Mouse (Mus musculus) midbrain, embryonic 14.5 days (tissue): ENCODE measurements around the gene Fam57a. TPM values are rescaled to one million over a fixed set of nuclear protein-coding genes. Genes with fewer than 3 reads are reported as not detected.
"Not testable (repeated sequence)": the region's sequence is repeated elsewhere in the genome, so short reads cannot be mapped to it uniquely, and the experiment has no call there.

ENCODE experiments used
- ATAC-seq: fragments of 200-750 bp; cut with Nextera tagmentation; 2 replicates; pipeline ENCODE4 v1.8.0; 2017; ENCODE audit warnings: moderate number of reproducible peaks, moderate library complexity; ENCODE audit not compliant: low FRiP score, low TSS enrichment
- DNase-seq: peaks from one replicate; pipeline ENCODE4 v3.0.0-alpha.2; 2015
- H3K27ac ChIP-seq: fragments of 300-500 bp; sonication (generic); replicated peaks from 2 replicates; pipeline ENCODE4 v1.5.1; 2014; ENCODE audit warnings: mild to moderate bottlenecking, low read depth, low read length, moderate library complexity
- H3K27me3 ChIP-seq: fragments of 300-500 bp; sonication (generic); 2 replicates; pipeline ENCODE4 v1.6.1; 2014; ENCODE audit warnings: low read length, control low read depth, mixed read lengths; ENCODE audit not compliant: control insufficient read depth, insufficient read depth
- H3K36me3 ChIP-seq: fragments of 300-500 bp; sonication (generic); 2 replicates; pipeline ENCODE4 v1.6.1; 2014; ENCODE audit warnings: low read length, control low read depth; ENCODE audit not compliant: control insufficient read depth, insufficient read depth
- H3K4me1 ChIP-seq: fragments of 300-500 bp; sonication (generic); 2 replicates; pipeline ENCODE4 v1.6.1; 2014; ENCODE audit warnings: mild to moderate bottlenecking, antibody characterized with exemption, low read length, control low read depth; ENCODE audit not compliant: control insufficient read depth, insufficient read depth
- H3K4me2 ChIP-seq: fragments of 300-500 bp; sonication (generic); 2 replicates; pipeline ENCODE4 v1.6.1; 2014; ENCODE audit warnings: mild to moderate bottlenecking, low read length, moderate library complexity
- H3K4me3 ChIP-seq: fragments of 300-500 bp; sonication (generic); replicated peaks from 2 replicates; pipeline ENCODE4 v1.5.1; 2014; ENCODE audit warnings: low read depth, low read length
- H3K9ac ChIP-seq: fragments of 300-500 bp; sonication (generic); replicated peaks from 2 replicates; pipeline ENCODE4 v1.6.1; 2014; ENCODE audit warnings: mild to moderate bottlenecking, low read length, moderate library complexity
- H3K9me3 ChIP-seq: fragments of 300-500 bp; sonication (generic); 2 replicates; pipeline ENCODE4 v1.6.1; 2016; ENCODE audit warnings: low read length, control low read depth, mixed read lengths; ENCODE audit not compliant: control insufficient read depth
- WGBS: fragments of 180-500 bp; shearing (Covaris S2); extraction: QIAGEN DNeasy Blood & Tissue Kit; methylation state at CpG from one replicate; pipeline ENCODE4 v1.1.7; 2014; 5-methylcytosine and 5-hydroxymethylcytosine counted together
- polyA plus RNA-seq: library from polyadenylated mRNA; unstranded; fragments of >200 nt; fragmentation: Nextera tagmentation; extraction: Ambion mirVana; gene quantifications from 2 replicates; pipeline ENCODE4 v1.2.1, GENCODE M21; 2014

Fam57a gene
- polyA plus RNA-seq, 1 experiment from 2014 or later: 25.7 TPM

- Histone ChIP-seq H3K27ac (no peak overlapping the region), H3K36me3 (no peaks in the 10 kb centered on the region), H3K9ac (no peak overlapping the region), H3K4me2 (no peak overlapping the region), H3K4me3 (no peak overlapping the region), H3K27me3 (no peaks in the 10 kb centered on the region), H3K9me3 (no peaks in the 10 kb centered on the region), H3K4me1 (no peaks in the 10 kb centered on the region)
- ATAC-seq (no peak), DNase-seq (no peak)
- WGBS: 58% methylated on average over 8 of the region's 8 CpGs
Measured at GRCm38 (mm10) chr11:76196977-76197469, 17.6 kb downstream of the Fam57a start.

- Histone ChIP-seq H3K27me3 (no peaks in the 10 kb centered on the region), H3K27ac (peak overlapping the region; percentile 87), H3K36me3 (peaks cover 20% of the 10 kb centered on the region), H3K9me3 (no peaks in the 10 kb centered on the region), H3K9ac (peak overlapping the region; percentile 93), H3K4me1 (peaks cover 6% of the 10 kb centered on the region; the same call in 1 of the 2 replicates), H3K4me3 (peak overlapping the region; percentile 88), H3K4me2 (peak overlapping the region; percentile 87)
- under 1% methylated on average over 87 of the region's 90 CpGs for WGBS
- ATAC-seq: peak; percentile 95
- DNase-seq: peak; percentile 91
Measured at GRCm38 (mm10) chr11:76201761-76202674, 22.5 kb downstream of the Fam57a start.

- no peaks in the 10 kb centered on the region for H3K27me3 ChIP-seq
- no peak for ATAC-seq
- H3K4me2 ChIP-seq: no peak overlapping the region
- H3K4me1 ChIP-seq: peaks cover 6% of the 10 kb centered on the region; the same call in 1 of the 2 replicates
- no peak for DNase-seq
- H3K9me3 ChIP-seq: no peaks in the 10 kb centered on the region
- no peak overlapping the region for H3K27ac ChIP-seq
- H3K36me3 ChIP-seq: peaks cover 57% of the 10 kb centered on the region
- H3K4me3 ChIP-seq: no peak overlapping the region
- no peak overlapping the region for H3K9ac ChIP-seq
- WGBS: 93% methylated on average over 5 of the region's 5 CpGs
Measured at GRCm38 (mm10) chr11:76206793-76207192, 27.3 kb downstream of the Fam57a start.

- Histone ChIP-seq H3K27ac (no peak overlapping the region), H3K36me3 (peaks cover 68% of the 10 kb centered on the region), H3K27me3 (no peaks in the 10 kb centered on the region), H3K4me1 (no peaks in the 10 kb centered on the region), H3K4me3 (no peak overlapping the region), H3K9ac (no peak overlapping the region), H3K9me3 (no peaks in the 10 kb centered on the region), H3K4me2 (no peak overlapping the region)
- DNase-seq: no peak
- no peak for ATAC-seq
- WGBS: 92% methylated on average over 13 of the region's 13 CpGs
Measured at GRCm38 (mm10) chr11:76210228-76210985, 30.9 kb downstream of the Fam57a start.

- not testable (repeated sequence) for H3K27ac ChIP-seq, DNase-seq, H3K4me3 ChIP-seq, H3K9me3 ChIP-seq, ATAC-seq, H3K27me3 ChIP-seq, H3K4me2 ChIP-seq, H3K9ac ChIP-seq, H3K4me1 ChIP-seq
- peaks cover 60% of the 10 kb centered on the region for H3K36me3 ChIP-seq
- 94% methylated on average over 5 of the region's 6 CpGs for WGBS
Measured at GRCm38 (mm10) chr11:76211595-76211994, 32.1 kb downstream of the Fam57a start.

GRCm38 (mm10) chr11:76213841-76214240 lies 34.4 kb downstream of the Fam57a start:
- Histone ChIP-seq H3K9ac (no peak overlapping the region), H3K9me3 (no peaks in the 10 kb centered on the region), H3K4me1 (peaks cover 5% of the 10 kb centered on the region; the same call in 1 of the 2 replicates), H3K4me3 (no peak overlapping the region), H3K27me3 (no peaks in the 10 kb centered on the region), H3K4me2 (no peak overlapping the region), H3K36me3 (peaks cover 37% of the 10 kb centered on the region), H3K27ac (no peak overlapping the region)
- ATAC-seq: no peak
- no peak for DNase-seq
- 7% methylated on average over 5 of the region's 5 CpGs for WGBS

- DNase-seq (no peak), ATAC-seq (no peak)
- Histone ChIP-seq H3K27ac (no peak overlapping the region), H3K27me3 (no peaks in the 10 kb centered on the region), H3K36me3 (peaks cover 36% of the 10 kb centered on the region), H3K4me1 (peaks cover 5% of the 10 kb centered on the region; the same call in 1 of the 2 replicates), H3K4me2 (no peak overlapping the region), H3K9ac (no peak overlapping the region), H3K9me3 (no peaks in the 10 kb centered on the region), H3K4me3 (no peak overlapping the region)
- 88% methylated on average over 2 of the region's 2 CpGs for WGBS
Measured at GRCm38 (mm10) chr11:76215011-76215410, 35.5 kb downstream of the Fam57a start.

- 95% methylated on average over 5 of the region's 5 CpGs for WGBS
- peak overlapping the region; percentile 82; the same call in 1 of the 2 replicates for H3K9ac ChIP-seq
Measured at GRCm38 (mm10) chr11:76216049-76216540, 36.6 kb downstream of the Fam57a start.

More at GRCm38 (mm10) chr11:76216049-76216540, 36.6 kb downstream of the Fam57a start:
- Histone ChIP-seq H3K9me3 (no peaks in the 10 kb centered on the region), H3K4me1 (peaks cover 5% of the 10 kb centered on the region; the same call in 1 of the 2 replicates), H3K27ac (no peak overlapping the region), H3K36me3 (peaks cover 38% of the 10 kb centered on the region), H3K4me2 (peak overlapping the region; percentile 73), H3K27me3 (no peaks in the 10 kb centered on the region), H3K4me3 (peak overlapping the region; percentile 70)
- no peak for DNase-seq
- ATAC-seq: no peak
